Mouse (Mus musculus) MEL (cell line): ENCODE measurements around the gene Dennd2a. TPM values are rescaled to one million over a fixed set of nuclear protein-coding genes. Genes with fewer than 3 reads are reported as not detected.

Experiments
- DNase-seq: peaks from one replicate; pipeline ENCODE4 v3.0.0; 2011; ENCODE audit warnings: low read depth, low spot score
- H3K27ac ChIP-seq: 2 replicates; pipeline ENCODE4 v1.5.1; 2012; ENCODE audit warnings: low read depth, mild to moderate bottlenecking, control low read depth, low read length, moderate library complexity; ENCODE audit not compliant: control insufficient read depth
- H3K27me3 ChIP-seq, 2 experiments: fragments of 150-350 bp in 1 of 2; sonication (generic) in 1 of 2; 2 replicates each; pipeline ENCODE4 v1.6.1; 2012; ENCODE audit warnings: low read length in 2 of 2, mild to moderate bottlenecking in 2 of 2, improper control_type of control experiment in 1 of 2, moderate library complexity in 1 of 2; ENCODE audit not compliant: insufficient read depth in 2 of 2, control insufficient read depth in 1 of 2
- H3K36me3 ChIP-seq, 2 experiments: 2 replicates each; pipeline ENCODE4 v1.6.1; 2012 to 2014; ENCODE audit warnings: low read length in 2 of 2, improper control_type of control experiment in 1 of 2, inconsistent platforms in 1 of 2, mild to moderate bottlenecking in 1 of 2; ENCODE audit not compliant: insufficient read depth in 2 of 2, control insufficient read depth in 1 of 2
- H3K4me1 ChIP-seq, 2 experiments: fragments of 150-350 bp in 1 of 2; sonication (generic) in 1 of 2; 2 replicates each; pipeline ENCODE4 v1.6.1; 2012; ENCODE audit warnings: low read length in 2 of 2, improper control_type of control experiment in 1 of 2, mild to moderate bottlenecking in 1 of 2; ENCODE audit not compliant: insufficient read depth in 2 of 2, control insufficient read depth in 1 of 2
- H3K4me3 ChIP-seq, 2 experiments: fragments of 150-350 bp in 1 of 2; sonication (generic) in 1 of 2; 2 replicates each; pipeline ENCODE4 v1.5.1; 2012; ENCODE audit warnings: low read depth in 2 of 2, low read length in 2 of 2, mild to moderate bottlenecking in 2 of 2, moderate library complexity in 2 of 2, control low read depth in 1 of 2, improper control_type of control experiment in 1 of 2; ENCODE audit not compliant: control insufficient read depth in 1 of 2, insufficient read depth in 1 of 2
- H3K79me2 ChIP-seq: 2 replicates; pipeline ENCODE4 v1.6.1; 2012; ENCODE audit warnings: mild to moderate bottlenecking, low read length, moderate library complexity; ENCODE audit not compliant: control insufficient read depth, poor library complexity, insufficient read depth
- H3K9ac ChIP-seq: 2 replicates; pipeline ENCODE4 v1.6.1; 2012; ENCODE audit warnings: low read depth, mild to moderate bottlenecking, control low read depth, low read length, moderate library complexity; ENCODE audit not compliant: control insufficient read depth, poor library complexity, severe bottlenecking
- H3K9me3 ChIP-seq: fragments of 150-350 bp; sonication (generic); replicated peaks from 2 replicates; pipeline ENCODE4 v1.6.1; 2012; ENCODE audit warnings: mild to moderate bottlenecking, low read length, improper control_type of control experiment, moderate library complexity; ENCODE audit not compliant: insufficient read depth
- BHLHE40 ChIP-seq: IDR thresholded peaks from 2 replicates; pipeline ENCODE4 v1.6.1; 2012; ENCODE audit warnings: low read depth, mild to moderate bottlenecking, inconsistent platforms, low read length, improper control_type of control experiment, borderline replicate concordance
- CHD2 ChIP-seq: IDR thresholded peaks from 2 replicates; pipeline ENCODE4 v1.6.1; 2011; ENCODE audit warnings: low read length, improper control_type of control experiment
- CTCF ChIP-seq, 3 experiments: IDR thresholded peaks in 2 of 3; conservative IDR thresholded peaks in 1 of 3; 2 replicates each; pipeline ENCODE4 v1.5.1; 2011 to 2012; ENCODE audit warnings: low read length in 3 of 3, low read depth in 2 of 3, mild to moderate bottlenecking in 2 of 3, improper control_type of control experiment in 1 of 3, inconsistent platforms in 1 of 3, mixed read lengths in 1 of 3, moderate library complexity in 1 of 3; ENCODE audit not compliant: control insufficient read depth in 1 of 3, insufficient read depth in 1 of 3, poor library complexity in 1 of 3, severe bottlenecking in 1 of 3
- E2F4 ChIP-seq: IDR thresholded peaks from 2 replicates; pipeline ENCODE4 v1.6.1; 2011; ENCODE audit warnings: low read depth, low read length, improper control_type of control experiment, borderline replicate concordance
- ELF1 ChIP-seq: IDR thresholded peaks from 2 replicates; pipeline ENCODE4 v1.6.1; 2014; ENCODE audit warnings: low read depth, mild to moderate bottlenecking, inconsistent platforms, low read length, improper control_type of control experiment, moderate library complexity
- EP300 ChIP-seq, 2 experiments: IDR thresholded peaks; 2 replicates each; pipeline ENCODE4 v1.6.1; 2011; ENCODE audit warnings: improper control_type of control experiment in 2 of 2, low read length in 2 of 2, low read depth in 1 of 2, mild to moderate bottlenecking in 1 of 2
- ETS1 ChIP-seq: IDR thresholded peaks from 2 replicates; pipeline ENCODE4 v1.6.1; 2012; ENCODE audit warnings: low read depth, mild to moderate bottlenecking, inconsistent platforms, low read length, improper control_type of control experiment, moderate library complexity
- GABPA ChIP-seq: IDR thresholded peaks from 2 replicates; pipeline ENCODE4 v1.6.1; 2012; ENCODE audit warnings: low read depth, mild to moderate bottlenecking, inconsistent platforms, low read length, improper control_type of control experiment, moderate library complexity
- GATA1 ChIP-seq: IDR thresholded peaks from 2 replicates; pipeline ENCODE4 v1.6.1; 2011; ENCODE audit warnings: low read depth, low read length, improper control_type of control experiment
- HCFC1 ChIP-seq: IDR thresholded peaks from 2 replicates; pipeline ENCODE4 v1.6.1; 2012; ENCODE audit warnings: low read depth, mild to moderate bottlenecking, inconsistent platforms, low read length, improper control_type of control experiment, moderate library complexity
- KAT2A ChIP-seq: conservative IDR thresholded peaks from 2 replicates; pipeline ENCODE4 v1.6.1; 2012; ENCODE audit warnings: low read depth, low read length, improper control_type of control experiment, inconsistent platforms
- MAFK ChIP-seq: IDR thresholded peaks from 2 replicates; pipeline ENCODE4 v1.6.1; 2011; ENCODE audit warnings: low read depth, mild to moderate bottlenecking, low read length, improper control_type of control experiment, borderline replicate concordance
- MAX ChIP-seq: IDR thresholded peaks from 2 replicates; pipeline ENCODE4 v1.6.1; 2011; ENCODE audit warnings: low read length, improper control_type of control experiment
- MAZ ChIP-seq: IDR thresholded peaks from 2 replicates; pipeline ENCODE4 v1.6.1; 2012; ENCODE audit warnings: low read depth, mild to moderate bottlenecking, inconsistent platforms, low read length, improper control_type of control experiment
- MEF2A ChIP-seq: IDR thresholded peaks from 2 replicates; pipeline ENCODE4 v1.6.1; 2014; ENCODE audit warnings: low read depth, mild to moderate bottlenecking, inconsistent platforms, low read length, improper control_type of control experiment; ENCODE audit not compliant: poor library complexity, insufficient replicate concordance, severe bottlenecking; ENCODE audit errors: extremely low read depth
- MXI1 ChIP-seq: IDR thresholded peaks from 2 replicates; pipeline ENCODE4 v1.6.1; 2011; ENCODE audit warnings: mild to moderate bottlenecking, low read depth, low read length, improper control_type of control experiment
- MYB ChIP-seq: IDR thresholded peaks from 2 replicates; pipeline ENCODE4 v1.6.1; 2011; ENCODE audit warnings: mild to moderate bottlenecking, low read depth, low read length, improper control_type of control experiment
- MYC ChIP-seq: IDR thresholded peaks from 2 replicates; pipeline ENCODE4 v1.6.1; 2011; ENCODE audit warnings: low read depth, mild to moderate bottlenecking, low read length, improper control_type of control experiment, moderate library complexity
- NELFE ChIP-seq: IDR thresholded peaks from 2 replicates; pipeline ENCODE4 v1.6.1; 2011; ENCODE audit warnings: low read depth, low read length, improper control_type of control experiment
- NRF1 ChIP-seq: IDR thresholded peaks from 2 replicates; pipeline ENCODE4 v1.6.1; 2014; ENCODE audit warnings: low read depth, mild to moderate bottlenecking, inconsistent platforms, low read length, improper control_type of control experiment, moderate library complexity; ENCODE audit not compliant: poor library complexity, insufficient read depth, severe bottlenecking
- POLR2A ChIP-seq, 2 experiments: IDR thresholded peaks; 2 replicates each; pipeline ENCODE4 v1.6.1; 2011 to 2012; ENCODE audit warnings: low read length in 2 of 2, mild to moderate bottlenecking in 2 of 2, control low read depth in 1 of 2, improper control_type of control experiment in 1 of 2, low read depth in 1 of 2, moderate library complexity in 1 of 2; ENCODE audit not compliant: control insufficient read depth in 1 of 2, insufficient read depth in 1 of 2, poor library complexity in 1 of 2
- POLR2AphosphoS2 ChIP-seq: IDR thresholded peaks from 2 replicates; pipeline ENCODE4 v1.6.1; 2011; ENCODE audit warnings: low read length, improper control_type of control experiment
- RCOR1 ChIP-seq: IDR thresholded peaks from 2 replicates; pipeline ENCODE4 v1.6.1; 2012; ENCODE audit warnings: low read depth, mild to moderate bottlenecking, inconsistent platforms, low read length, improper control_type of control experiment
- SIN3A ChIP-seq: IDR thresholded peaks from 2 replicates; pipeline ENCODE4 v1.6.1; 2012; ENCODE audit warnings: low read length, improper control_type of control experiment, inconsistent platforms
- SMC3 ChIP-seq: IDR thresholded peaks from 2 replicates; pipeline ENCODE4 v1.6.1; 2011; ENCODE audit warnings: low read depth, low read length, improper control_type of control experiment
- TAL1 ChIP-seq: IDR thresholded peaks from 2 replicates; pipeline ENCODE4 v1.6.1; 2012; ENCODE audit warnings: mild to moderate bottlenecking, inconsistent platforms, low read length, moderate library complexity, mixed read lengths
- TCF12 ChIP-seq: IDR thresholded peaks from 2 replicates; pipeline ENCODE4 v1.6.1; 2014; ENCODE audit warnings: low read depth, mild to moderate bottlenecking, inconsistent platforms, low read length, improper control_type of control experiment, moderate library complexity
- UBTF ChIP-seq: IDR thresholded peaks from 2 replicates; pipeline ENCODE4 v1.6.1; 2012; ENCODE audit warnings: low read depth, mild to moderate bottlenecking, inconsistent platforms, low read length, improper control_type of control experiment, moderate library complexity, borderline replicate concordance; ENCODE audit not compliant: insufficient read depth
- USF1 ChIP-seq: IDR thresholded peaks from 2 replicates; pipeline ENCODE4 v1.6.1; 2014; ENCODE audit warnings: low read depth, mild to moderate bottlenecking, inconsistent platforms, low read length, improper control_type of control experiment, moderate library complexity
- USF2 ChIP-seq, 2 experiments: IDR thresholded peaks; 2 replicates each; pipeline ENCODE4 v1.6.1; 2011 to 2012; ENCODE audit warnings: improper control_type of control experiment in 2 of 2, low read length in 2 of 2, borderline replicate concordance in 1 of 2, inconsistent platforms in 1 of 2, low read depth in 1 of 2, mild to moderate bottlenecking in 1 of 2; ENCODE audit not compliant: insufficient read depth in 1 of 2
- ZC3H11A ChIP-seq: IDR thresholded peaks from 2 replicates; pipeline ENCODE4 v1.6.1; 2012; ENCODE audit warnings: low read depth, mild to moderate bottlenecking, inconsistent platforms, low read length, improper control_type of control experiment
- ZKSCAN1 ChIP-seq: IDR thresholded peaks from 2 replicates; pipeline ENCODE4 v1.6.1; 2012; ENCODE audit warnings: low read depth, mild to moderate bottlenecking, inconsistent platforms, low read length, improper control_type of control experiment, moderate library complexity
- ZMIZ1 ChIP-seq: IDR thresholded peaks from 2 replicates; pipeline ENCODE4 v1.6.1; 2012; ENCODE audit warnings: low read depth, mild to moderate bottlenecking, inconsistent platforms, low read length, improper control_type of control experiment, moderate library complexity
- ZNF384 ChIP-seq: IDR thresholded peaks from 2 replicates; pipeline ENCODE4 v1.6.1; 2012; ENCODE audit warnings: low read depth, mild to moderate bottlenecking, inconsistent platforms, low read length, improper control_type of control experiment
- polyA plus RNA-seq, 2 experiments: library from polyadenylated mRNA; stranded (reverse) in 1 of 2; unstranded in 1 of 2; fragments of >175 nt in 1 of 2; fragments of >200 nt in 1 of 2; gene quantifications; 2 replicates each; pipeline versions ENCODE4 v1.2.1 to v1.2.4; 2012; ENCODE audit warnings: low replicate concordance in 2 of 2, low read depth in 1 of 2; ENCODE audit not compliant: insufficient read length in 2 of 2, insufficient read depth in 1 of 2, missing spikeins in 1 of 2
- total RNA-seq: library from RNA; depleted of rRNA; stranded (reverse); fragments of 300-350 nt; gene quantifications from 2 replicates; pipeline ENCODE4 v1.2.3, GENCODE M21; 2012

The Dennd2a gene
- total and polyA plus RNA-seq, 3 experiments, result 0.15 TPM; not detected in 2

DNA sequence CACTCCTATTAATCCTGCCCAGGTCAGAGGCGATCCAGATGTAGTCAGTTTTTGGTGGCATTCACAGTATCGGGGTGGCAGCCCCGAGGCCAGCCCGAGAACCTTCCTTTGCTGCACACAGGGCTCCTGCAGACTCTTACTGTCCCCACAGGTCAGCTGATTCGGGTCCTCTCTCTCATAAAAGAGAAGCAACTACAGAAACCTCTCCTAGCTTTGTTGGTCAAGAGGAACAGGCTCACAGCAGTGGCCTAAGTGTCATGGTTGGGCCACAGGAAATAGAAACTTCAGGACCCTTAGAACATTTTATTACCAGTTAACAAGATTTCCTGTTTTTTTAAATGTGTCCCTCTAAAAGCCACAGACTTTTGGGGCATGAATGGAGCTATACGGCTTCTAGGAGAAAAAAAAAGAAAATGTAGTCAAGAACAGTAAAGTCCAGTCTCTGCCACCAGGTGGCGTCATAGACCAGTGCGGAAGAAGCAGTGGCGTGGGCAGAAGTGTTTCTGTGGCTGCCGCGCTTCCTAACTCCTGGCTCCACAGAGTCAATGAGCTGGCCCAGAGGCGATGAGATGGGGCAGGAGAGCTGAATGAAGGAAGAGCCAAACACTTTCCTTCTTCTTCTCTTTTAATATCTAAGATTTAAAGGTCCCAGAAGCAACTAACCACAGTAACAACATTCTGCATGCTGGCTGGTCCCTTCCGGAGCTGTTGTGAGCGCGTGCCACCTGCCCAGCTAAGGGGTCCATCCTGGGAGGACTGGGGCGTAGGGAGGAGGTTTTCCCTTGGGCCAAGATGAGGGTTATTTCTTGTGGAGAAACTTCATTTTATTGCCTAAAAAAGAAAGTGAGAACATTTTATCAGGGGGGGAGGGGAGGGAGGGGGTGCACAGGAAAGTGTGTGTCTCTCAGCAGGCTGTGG, 94.8 kb downstream of the Dennd2a start:
- Histone ChIP-seq H3K79me2 (no peaks in the 10 kb centered on the region), H3K4me1 (no peaks in the 10 kb centered on the region), H3K36me3 (no peaks in the 10 kb centered on the region), H3K9me3 (no peaks in the 10 kb centered on the region), H3K27me3 (peaks cover 0 to 2% of the 10 kb centered on the region in 2 experiments; a peak in 3 of 4 replicates), H3K27ac (no peak overlapping the region), H3K9ac (peak overlapping the region; percentile 57), H3K4me3 (peak overlapping the region; percentile 59 to 77)
- DNase-seq, result peak; percentile 90
- TF ChIP-seq USF2 (IDR thresholded peaks at IDR 0.05; ENCODE audit: borderline replicate concordance in 1 of 2, insufficient read depth in 1 of 2, low read depth in 1 of 2, low read length in 2 of 2), result no peak
- peak; percentile 35; the same call in 1 of the 2 replicates for TF ChIP-seq MAX
- TF ChIP-seq SIN3A, result peak; percentile 57
- no peak for TF ChIP-seq POLR2AphosphoS2
- TF ChIP-seq ZKSCAN1, result no peak
- TF ChIP-seq GATA1, result no peak
- no peak for TF ChIP-seq MAFK
- no peak for TF ChIP-seq CHD2
- peak; percentile 83 for TF ChIP-seq ZC3H11A
- TF ChIP-seq ETS1, result no peak
- no peak; the same call in 1 of the 2 replicates for TF ChIP-seq USF1
- TF ChIP-seq TAL1, result no peak
- no peak for TF ChIP-seq MEF2A
- no peak for TF ChIP-seq E2F4
- peak; percentile 76 for TF ChIP-seq ELF1
- TF ChIP-seq CTCF (IDR thresholded peaks at IDR 0.05 in 2 of 3, conservative IDR thresholded peaks at IDR 0.05 in 1 of 3; ENCODE audit: control insufficient read depth in 1 of 3, insufficient read depth in 1 of 3, low read depth in 2 of 3, low read length in 3 of 3, poor library complexity in 1 of 3, severe bottlenecking in 1 of 3), result peak; percentile 67 to 85 (median 81)
- peak; percentile 47; the same call in 1 of the 2 replicates for TF ChIP-seq HCFC1
- TF ChIP-seq RCOR1, result 0 out of 2 replicates have a peak, but pooled peaks have one; percentile 15
- no peak for TF ChIP-seq EP300 (IDR thresholded peaks at IDR 0.05; ENCODE audit: low read depth in 1 of 2, low read length in 2 of 2)
- no peak for TF ChIP-seq KAT2A
- TF ChIP-seq MYC, result peak; percentile 75; the same call in 1 of the 2 replicates
- no peak for TF ChIP-seq ZMIZ1
- no peak for TF ChIP-seq NRF1
- TF ChIP-seq ZNF384, result peak; percentile 96
- TF ChIP-seq POLR2A (IDR thresholded peaks at IDR 0.05; ENCODE audit: control insufficient read depth in 1 of 2, insufficient read depth in 1 of 2, low read depth in 1 of 2, low read length in 2 of 2, poor library complexity in 1 of 2), result peak in 1 of 2 experiments; percentile 40; a peak in 1 of 4 replicates
- peak; percentile 87 for TF ChIP-seq SMC3
- TF ChIP-seq MYB, result no peak
- peak; percentile 48; the same call in 1 of the 2 replicates for TF ChIP-seq MXI1
- TF ChIP-seq UBTF, result no peak
- TF ChIP-seq TCF12, result no peak
- peak; percentile 33; the same call in 1 of the 2 replicates for TF ChIP-seq NELFE
- no peak for TF ChIP-seq GABPA
- 0 out of 2 replicates have a peak, but pooled peaks have one; percentile 36 for TF ChIP-seq MAZ
- 0 out of 2 replicates have a peak, but pooled peaks have one; percentile 35 for TF ChIP-seq BHLHE40
